In the genomic region with DNA sequence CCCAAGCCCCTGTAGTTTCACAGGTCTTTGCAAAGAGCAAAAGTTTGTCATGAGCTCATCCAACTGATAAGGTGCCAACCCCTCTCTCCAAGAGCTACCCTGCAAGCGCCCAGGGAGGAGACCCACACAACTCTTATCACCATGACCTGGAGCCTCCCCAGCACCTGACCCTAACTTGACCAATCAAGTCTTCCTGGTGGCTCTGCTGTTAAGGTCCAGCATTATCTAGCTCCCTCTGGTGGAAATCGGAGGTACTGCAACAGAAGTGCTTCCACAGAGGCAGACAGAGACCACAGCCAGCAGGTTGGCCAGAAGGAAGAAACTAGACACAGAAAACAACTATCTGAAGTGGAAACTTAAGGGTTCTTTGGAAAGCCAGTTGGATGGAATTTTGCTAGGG, we compare ENCODE assay signal across 8 mouse cellular contexts. TPM values are rescaled to one million over a fixed set of nuclear protein-coding genes. Genes with fewer than 3 reads are reported as not detected.
A peak's percentile ranks its signal among the peaks of the same experiment; 100 is the strongest.
DNase-seq lines count a peak whose midpoint lies in the region; ATAC-seq and TF ChIP-seq lines count a peak whose summit lies in the region.
"Had no signal": no experiment of that assay in that cellular context is flagged by ENCODE, and none has a peak within 500 bp of the region (broad histone marks: within the 10 kb centered on the region; RNA-seq: fewer than 3 reads in every experiment).

No protein-coding gene starts in this region.

- intact Hi-C loops in heart, adult 2 months (cut with DNase I): loop anchor here (5.0 kb wide), 4 partner anchors 108 to 438 kb away; partner anchors contain the start of genes Dusp22, Exoc2 and Gm5447

- peak; percentile 93 for TF ChIP-seq CTCF in E14TG2a.4 (conservative IDR thresholded peaks at IDR 0.05; ENCODE audit: low read length)
- no peak for TF ChIP-seq CTCF in heart, adult 2 months (IDR thresholded peaks at IDR 0.05)

- peaks cover 15% of the 10 kb centered on the region for H3K4me1 ChIP-seq in E14TG2a.4 (replicated peaks; ENCODE audit: low read depth, low read length)
- H3K4me1 ChIP-seq in heart, adult 2 months (ENCODE audit: control insufficient read depth, insufficient read depth, low read length): peaks cover 1% of the 10 kb centered on the region; the same call in 1 of the 2 replicates

- H3K79me2 ChIP-seq in heart, adult 2 months (replicated peaks; ENCODE audit: control insufficient read depth, insufficient read depth, low read length): peaks cover 5% of the 10 kb centered on the region

- ATAC-seq in activated CD4-positive, CD25-positive, alpha-beta regulatory T cell, adult 4 months: peak; percentile 17
- ATAC-seq in common myeloid progenitor, adult 5-6 weeks (replicated peaks; ENCODE audit: low read depth, poor library complexity, severe bottlenecking): peak; percentile 69

- 8% methylated on average over 2 of the region's 2 CpGs for WGBS in heart, adult 2 months

- no peaks in the 10 kb centered on the region for H3K9me3 ChIP-seq in E14TG2a.4 (ENCODE audit: low read length)
- H3K9me3 ChIP-seq: neural tube, embryonic 13.5 days had no signal

- H3K27me3 ChIP-seq in E14TG2a.4 (ENCODE audit: insufficient read depth, low read length): no peaks in the 10 kb centered on the region
- no peaks in the 10 kb centered on the region for H3K27me3 ChIP-seq in heart, adult 2 months (ENCODE audit: control insufficient read depth, insufficient read depth, low read length)
- H3K27me3 ChIP-seq: neural tube, embryonic 13.5 days had no signal

- no peak for TF ChIP-seq EP300 in heart, adult 2 months (IDR thresholded peaks at IDR 0.05; ENCODE audit: insufficient read depth, low read depth, low read length)

- H3K27ac ChIP-seq in heart, adult 2 months: no peak overlapping the region
- H3K27ac ChIP-seq: neural tube, embryonic 13.5 days had no signal

- no peak overlapping the region for H3K9ac ChIP-seq in heart, adult 2 months (ENCODE audit: low read depth, low read length)
- H3K9ac ChIP-seq: neural tube, embryonic 13.5 days had no signal

- no peak for TF ChIP-seq POLR2A in heart, adult 2 months (IDR thresholded peaks at IDR 0.05; ENCODE audit: insufficient read depth, low read depth, low read length)

- H3K36me3 ChIP-seq in E14TG2a.4 (ENCODE audit: insufficient read depth, low read length): no peaks in the 10 kb centered on the region
- peaks cover 1% of the 10 kb centered on the region; the same call in 1 of the 2 replicates for H3K36me3 ChIP-seq in heart, adult 2 months (ENCODE audit: control insufficient read depth, insufficient read depth, low read length)
- H3K36me3 ChIP-seq: neural tube, embryonic 13.5 days had no signal

- H3K4me3 ChIP-seq in E14TG2a.4 (replicated peaks; ENCODE audit: low read length): no peak overlapping the region
- no peak overlapping the region for H3K4me3 ChIP-seq in heart, adult 2 months
- H3K4me3 ChIP-seq: neural tube, embryonic 13.5 days had no signal

- peak; percentile 74 for DNase-seq in heart, adult 2 months
- DNase-seq in layer of hippocampus, adult 9-11 months: peak; percentile 83
- peak; percentile 93 for DNase-seq in lung, postnatal 10 days
- peak; percentile 64 to 68 for DNase-seq in right cerebral cortex, postnatal 36 days (ENCODE audit: low spot score in 2 of 2)

RNA-seq across cellular contexts. Expression of gene Uqcrfs1, which starts 3.7 kb away (rescaled TPM):
- 100 to 1,000 TPM; 140 to 147 TPM for polyA plus RNA-seq in activated CD4-positive, CD25-positive, alpha-beta regulatory T cell, adult 4 months (2017; shearing (Covaris generic))
- total RNA-seq in common myeloid progenitor, adult 5-6 weeks (2017): 92.1 and 118 TPM in 2 replicates
- 1,000 to 10,000 TPM; 1,072 to 1,223 TPM for total RNA-seq in heart, adult 2 months (2021)
- polyA plus RNA-seq in heart, adult 2 months (2012; rRNA removed): 717 and 971 TPM in 2 replicates
